Mouse (Mus musculus) limb, embryonic 14.5 days (tissue): ENCODE measurements around the gene Bbs5. TPM values are rescaled to one million over a fixed set of nuclear protein-coding genes. Genes with fewer than 3 reads are reported as not detected.
"Not testable (repeated sequence)": the region's sequence is repeated elsewhere in the genome, so short reads cannot be mapped to it uniquely, and the experiment has no call there.

Source experiments
- ATAC-seq: fragments of 200-750 bp; cut with Nextera tagmentation; 2 replicates; pipeline ENCODE4 v1.8.0; 2017; ENCODE audit warnings: low read depth, moderate number of reproducible peaks, moderate TSS enrichment; ENCODE audit not compliant: low FRiP score
- DNase-seq: peaks from one replicate; pipeline ENCODE4 v3.0.0-alpha.2; 2015; ENCODE audit warnings: low spot score
- H3K27ac ChIP-seq: fragments of 300-500 bp; sonication (generic); replicated peaks from 2 replicates; pipeline ENCODE4 v1.5.1; 2014; ENCODE audit warnings: low read depth, mild to moderate bottlenecking, low read length, moderate library complexity, mixed read lengths
- H3K27me3 ChIP-seq: fragments of 300-500 bp; sonication (generic); 2 replicates; pipeline ENCODE4 v1.6.1; 2014; ENCODE audit warnings: low read length, mixed read lengths; ENCODE audit not compliant: control insufficient read depth, insufficient read depth
- H3K36me3 ChIP-seq: fragments of 300-500 bp; sonication (generic); 2 replicates; pipeline ENCODE4 v1.6.1; 2014; ENCODE audit warnings: mild to moderate bottlenecking, low read length, moderate library complexity, mixed read lengths; ENCODE audit not compliant: control insufficient read depth, insufficient read depth
- H3K4me1 ChIP-seq: fragments of 300-500 bp; sonication (generic); 2 replicates; pipeline ENCODE4 v1.6.1; 2014; ENCODE audit warnings: antibody characterized with exemption, low read length, mixed read lengths; ENCODE audit not compliant: control insufficient read depth, insufficient read depth
- H3K4me2 ChIP-seq: fragments of 300-500 bp; sonication (generic); replicated peaks from 2 replicates; pipeline ENCODE4 v1.6.1; 2014; ENCODE audit warnings: low read depth, mild to moderate bottlenecking, low read length, moderate library complexity; ENCODE audit not compliant: severe bottlenecking
- H3K4me3 ChIP-seq: fragments of 300-500 bp; sonication (generic); replicated peaks from 2 replicates; pipeline ENCODE4 v1.5.1; 2014; ENCODE audit warnings: low read length
- H3K9ac ChIP-seq: fragments of 300-500 bp; sonication (generic); 2 replicates; pipeline ENCODE4 v1.6.1; 2014; ENCODE audit warnings: mild to moderate bottlenecking, low read depth, low read length, moderate library complexity; ENCODE audit not compliant: severe bottlenecking
- H3K9me3 ChIP-seq: fragments of 300-500 bp; sonication (generic); 2 replicates; pipeline ENCODE4 v1.6.1; 2016; ENCODE audit warnings: low read length; ENCODE audit not compliant: control insufficient read depth
- POLR2A ChIP-seq: fragments of 200-500 bp; IDR thresholded peaks from 2 replicates; pipeline ENCODE4 v1.8.0; 2012; ENCODE audit warnings: inconsistent platforms, mild to moderate bottlenecking, moderate library complexity, borderline replicate concordance; ENCODE audit not compliant: insufficient read depth, insufficient read length; ENCODE audit errors: extremely low read depth
- WGBS: fragments of 180-500 bp; shearing (Covaris S2); extraction: QIAGEN DNeasy Blood & Tissue Kit; methylation state at CpG from one replicate; pipeline ENCODE4 v1.1.7; 2014; 5-methylcytosine and 5-hydroxymethylcytosine counted together
- polyA plus RNA-seq, 2 experiments: library from polyadenylated mRNA; depleted of rRNA in 1 of 2; stranded (reverse) in 1 of 2; unstranded in 1 of 2; fragments of >200 nt; fragmentation: Nextera tagmentation in 1 of 2; extraction: Ambion mirVana in 1 of 2; gene quantifications; 2 replicates each; pipeline versions ENCODE4 v1.2.1 to v1.2.3; 2012 to 2014

The Bbs5 gene
- polyA plus RNA-seq, 2 experiments: 15.8 to 18.9 TPM

DNA sequence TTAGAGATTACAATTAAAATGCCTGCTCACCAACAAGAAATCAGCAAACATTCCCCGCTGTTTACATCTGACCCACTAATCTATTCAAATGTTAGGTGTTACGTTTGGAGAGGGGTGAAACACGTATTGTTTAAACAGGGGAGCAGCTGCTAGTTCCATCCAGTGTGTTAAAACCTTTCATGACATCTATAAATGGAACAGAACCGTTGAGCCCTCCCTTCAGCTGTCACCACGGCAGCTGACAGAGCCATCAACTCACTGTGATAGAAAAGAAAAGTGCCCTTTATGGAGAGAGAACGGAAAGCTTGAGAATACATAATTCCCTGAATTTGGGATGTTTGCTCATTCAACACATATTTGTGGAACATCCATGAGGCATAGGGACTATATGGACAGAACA is 21.4 kb downstream of the Bbs5 start:
- 78% methylated on average over 6 of the region's 6 CpGs for WGBS
- DNase-seq (peak; percentile 41), ATAC-seq (no peak; the same call in 1 of the 2 replicates)
- no peaks in the 10 kb centered on the region for H3K4me1 ChIP-seq
- H3K36me3 ChIP-seq: peaks cover 16% of the 10 kb centered on the region
- no peak for TF ChIP-seq POLR2A
- H3K27me3 ChIP-seq: no peaks in the 10 kb centered on the region
- H3K4me3 ChIP-seq: no peak overlapping the region
- H3K4me2 ChIP-seq: no peak overlapping the region
- no peak overlapping the region for H3K9ac ChIP-seq
- H3K27ac ChIP-seq: 0 out of 2 replicates have a peak overlapping the region, but pooled peaks have one; percentile 1
- H3K9me3 ChIP-seq: no peaks in the 10 kb centered on the region

- peak; percentile 32; the same call in 1 of the 2 replicates for ATAC-seq
- TF ChIP-seq POLR2A: no peak
- no peak within 1 kb of the TSS for H3K4me2 ChIP-seq
- H3K4me3 ChIP-seq: no peak within 1 kb of the TSS
- no peak within 1 kb of the TSS for H3K9ac ChIP-seq
- no peaks in the 10 kb centered on the region for H3K9me3 ChIP-seq
- H3K27me3 ChIP-seq: no peaks in the 10 kb centered on the region
- H3K4me1 ChIP-seq: no peaks in the 10 kb centered on the region
- H3K27ac ChIP-seq: 0 out of 2 replicates have a peak within 1 kb of the TSS, but pooled peaks have one; percentile 13
- 72% methylated on average over 9 of the region's 9 CpGs for WGBS
- peaks cover 11% of the 10 kb centered on the region; the same call in 1 of the 2 replicates for H3K36me3 ChIP-seq
- peak; percentile 3 for DNase-seq
Measured at GRCm38 (mm10) chr2:69669853-69670252, 22.9 kb downstream of the Bbs5 start, which contains the start of gene Klhl41. Klhl41 (plus strand) TSS chr2:69670120.

DNA sequence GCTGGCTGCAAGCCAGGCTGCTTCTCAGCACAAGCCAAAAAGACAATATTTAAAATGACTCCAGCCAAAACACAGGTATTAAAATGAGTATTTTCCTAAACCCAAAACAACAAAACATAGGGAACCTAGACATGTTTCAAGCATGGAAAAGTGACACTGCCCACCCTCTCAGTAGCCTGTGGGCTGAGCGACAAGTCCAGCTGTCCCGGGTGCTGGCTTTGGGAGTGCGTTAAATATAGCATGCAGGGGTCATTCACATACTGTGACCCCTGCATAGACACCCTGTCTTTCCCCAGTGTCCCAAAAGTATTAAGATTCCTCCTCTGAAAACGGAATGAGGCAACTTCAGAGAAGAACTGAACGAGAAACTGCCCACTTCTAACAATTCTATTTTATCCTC is 26.8 kb downstream of the Bbs5 start:
- Histone ChIP-seq H3K27ac (no peak overlapping the region), H3K9me3 (no peaks in the 10 kb centered on the region), H3K9ac (no peak overlapping the region), H3K4me2 (no peak overlapping the region), H3K36me3 (peaks cover 4% of the 10 kb centered on the region; the same call in 1 of the 2 replicates), H3K4me1 (no peaks in the 10 kb centered on the region), H3K4me3 (no peak overlapping the region), H3K27me3 (no peaks in the 10 kb centered on the region)
- ATAC-seq (peak; percentile 53; the same call in 1 of the 2 replicates), DNase-seq (peak; percentile 12)
- 78% methylated on average over 5 of the region's 5 CpGs for WGBS
- no peak for TF ChIP-seq POLR2A

- no peaks in the 10 kb centered on the region for H3K9me3 ChIP-seq
- WGBS: 91% methylated on average over 9 of the region's 9 CpGs
- H3K27me3 ChIP-seq: no peaks in the 10 kb centered on the region
- no peak overlapping the region for H3K9ac ChIP-seq
- H3K4me1 ChIP-seq: no peaks in the 10 kb centered on the region
- H3K27ac ChIP-seq: no peak overlapping the region
- ATAC-seq (no peak), DNase-seq (no peak)
- H3K36me3 ChIP-seq: peaks cover 4% of the 10 kb centered on the region
- H3K4me3 ChIP-seq: no peak overlapping the region
- no peak overlapping the region for H3K4me2 ChIP-seq
- no peak for TF ChIP-seq POLR2A
Measured at GRCm38 (mm10) chr2:69675266-69675665, 28.3 kb downstream of the Bbs5 start.

- no peak for ATAC-seq
- Histone ChIP-seq H3K4me2 (no peak overlapping the region), H3K9ac (no peak overlapping the region), H3K4me3 (no peak overlapping the region), H3K9me3 (no peaks in the 10 kb centered on the region), H3K4me1 (no peaks in the 10 kb centered on the region), H3K27ac (no peak overlapping the region), H3K27me3 (no peaks in the 10 kb centered on the region), H3K36me3 (no peaks in the 10 kb centered on the region; the same call in none of the 2 replicates)
- DNase-seq: no peak
- 60% methylated on average over 2 of the region's 2 CpGs for WGBS
- TF ChIP-seq POLR2A: no peak
Measured at GRCm38 (mm10) chr2:69676713-69677112, 29.7 kb downstream of the Bbs5 start.

GRCm38 (mm10) chr2:69677215-69677614 is 30.2 kb downstream of the Bbs5 start:
- not testable (repeated sequence) for H3K27ac ChIP-seq, H3K36me3 ChIP-seq, H3K9ac ChIP-seq, DNase-seq, H3K4me2 ChIP-seq, ATAC-seq, H3K4me3 ChIP-seq, H3K9me3 ChIP-seq, H3K27me3 ChIP-seq, H3K4me1 ChIP-seq
- WGBS: 83% methylated on average over 2 of the region's 2 CpGs
